Mouse (Mus musculus) embryonic fibroblast, embryonic 13.5 days (primary cell): ENCODE results near the gene Clip4. TPM values are rescaled to one million over a fixed set of nuclear protein-coding genes. Genes with fewer than 3 reads are reported as not detected.

Source experiments
- H3K27ac ChIP-seq: 2 replicates; pipeline ENCODE4 v1.5.1; 2012; ENCODE audit warnings: low read length, control low read depth, inconsistent platforms; ENCODE audit not compliant: insufficient read depth
- H3K4me1 ChIP-seq: 2 replicates; pipeline ENCODE4 v1.6.1; 2011; ENCODE audit warnings: low read length; ENCODE audit not compliant: control insufficient read depth, insufficient read depth
- H3K4me3 ChIP-seq: 2 replicates; pipeline ENCODE4 v1.5.1; 2011; ENCODE audit warnings: mild to moderate bottlenecking, control low read depth, low read length; ENCODE audit not compliant: insufficient read depth
- CTCF ChIP-seq: IDR thresholded peaks from 2 replicates; pipeline ENCODE4 v1.5.1; 2011; ENCODE audit warnings: mild to moderate bottlenecking, control low read depth, low read length, moderate library complexity, borderline replicate concordance; ENCODE audit not compliant: insufficient read depth
- POLR2A ChIP-seq: IDR thresholded peaks from 2 replicates; pipeline ENCODE4 v1.6.1; 2011; ENCODE audit warnings: low read depth, mild to moderate bottlenecking, control low read depth, low read length, moderate library complexity
- polyA plus RNA-seq: library from polyadenylated mRNA; stranded (reverse); fragments of >200 nt; gene quantifications from 2 replicates; pipeline ENCODE4 v1.2.4, GENCODE M21; 2011; ENCODE audit warnings: low read depth; ENCODE audit not compliant: missing spikeins, insufficient read length

The Clip4 gene
- polyA plus RNA-seq, 1 experiment = 25.8 TPM

- H3K4me1 ChIP-seq = no peaks in the 10 kb centered on the region
- H3K4me3 ChIP-seq = no peak overlapping the region
- H3K27ac ChIP-seq = no peak overlapping the region
- no peak for TF ChIP-seq POLR2A
Measured at GRCm38 (mm10) chr17:71826603-71827002, 58.3 kb downstream of the Clip4 start.

GRCm38 (mm10) chr17:71827627-71828026, 59.4 kb downstream of the Clip4 start:
- no peaks in the 10 kb centered on the region for H3K4me1 ChIP-seq
- no peak overlapping the region for H3K27ac ChIP-seq
- TF ChIP-seq CTCF (no peak), POLR2A (no peak)
- no peak overlapping the region for H3K4me3 ChIP-seq

DNA sequence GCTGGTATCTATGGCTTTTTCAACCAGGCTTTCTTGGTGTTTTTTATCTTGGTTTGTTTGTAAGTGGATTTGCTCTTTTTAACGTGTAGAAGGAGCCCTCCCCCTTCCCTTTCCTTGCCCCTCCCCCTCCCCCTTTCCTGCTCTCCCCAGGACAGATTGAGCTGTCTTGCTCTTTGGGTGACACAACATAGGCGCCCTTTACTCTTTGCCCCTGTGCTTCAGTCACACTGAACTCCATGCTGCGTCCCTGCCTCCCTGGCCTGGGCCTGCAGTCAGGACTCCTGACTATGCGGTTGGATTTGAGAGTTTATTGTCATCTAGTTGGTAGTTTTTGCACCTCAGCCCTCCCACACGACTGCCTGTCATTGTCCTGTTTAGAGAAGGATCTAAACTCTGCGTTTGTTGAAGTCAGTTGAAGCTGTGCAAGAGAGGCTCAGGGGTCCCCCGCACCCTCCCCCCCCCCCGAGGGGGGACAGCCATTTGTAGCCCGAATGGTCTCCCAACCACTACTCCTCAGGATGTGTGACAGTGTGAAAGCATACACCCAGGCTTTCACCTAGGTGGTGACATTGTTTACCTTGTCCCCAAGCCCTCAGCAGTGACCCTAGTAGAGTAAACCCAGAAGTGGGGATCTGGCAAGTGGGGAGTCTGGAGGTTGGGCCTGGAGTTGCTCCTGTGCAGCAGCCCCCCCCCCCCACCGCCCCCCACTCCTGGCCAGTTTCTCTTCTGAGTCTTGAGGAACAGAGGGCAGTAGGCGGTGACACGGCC, 60.6 kb downstream of the Clip4 start:
- H3K27ac ChIP-seq = no peak overlapping the region
- TF ChIP-seq POLR2A (no peak), CTCF (no peak)
- no peak overlapping the region for H3K4me3 ChIP-seq
- H3K4me1 ChIP-seq = no peaks in the 10 kb centered on the region

DNA sequence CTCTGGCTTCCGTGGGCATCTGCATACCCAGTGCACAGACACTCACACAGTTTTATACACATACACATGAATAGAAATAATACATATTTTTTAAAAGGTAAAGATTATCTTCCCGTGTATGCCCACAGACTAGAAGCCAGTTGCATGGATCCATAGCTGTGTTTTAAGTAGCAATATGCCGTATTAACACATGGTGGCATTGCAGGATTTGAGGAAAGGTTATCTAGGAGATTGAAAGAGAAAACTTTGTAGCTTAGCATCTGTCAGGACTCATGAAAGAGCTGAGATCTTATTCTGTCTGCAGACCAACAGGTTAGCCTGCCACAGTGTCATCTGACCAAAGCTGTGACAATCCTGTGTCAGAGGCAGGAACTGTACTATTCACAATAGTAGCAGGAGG, 63.7 kb downstream of the Clip4 start:
- no peak overlapping the region for H3K4me3 ChIP-seq
- TF ChIP-seq POLR2A (no peak), CTCF (no peak)
- no peak overlapping the region for H3K27ac ChIP-seq
- no peaks in the 10 kb centered on the region for H3K4me1 ChIP-seq

DNA sequence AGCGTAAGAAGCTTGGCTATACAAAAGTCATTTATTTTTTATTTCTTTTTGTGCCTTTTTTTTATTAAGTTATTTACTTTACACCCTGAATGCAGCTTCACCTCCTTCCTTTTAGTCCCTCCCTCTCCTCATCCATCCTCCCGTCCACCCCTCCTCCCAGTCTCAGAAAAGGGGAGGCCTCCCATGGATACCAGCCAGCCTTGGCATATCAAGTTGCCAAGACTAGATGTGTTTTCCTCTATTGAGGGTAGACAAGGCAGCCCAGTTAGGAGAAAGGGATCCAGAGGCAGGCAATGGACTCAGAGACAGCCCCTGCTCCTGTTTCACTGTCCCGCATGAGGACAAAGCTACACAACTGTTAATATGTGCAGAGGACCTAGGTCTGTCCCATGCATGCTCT, 93.9 kb downstream of the Clip4 start:
- no peak overlapping the region for H3K27ac ChIP-seq
- H3K4me1 ChIP-seq = no peaks in the 10 kb centered on the region
- H3K4me3 ChIP-seq = no peak overlapping the region
- TF ChIP-seq CTCF (no peak), POLR2A (no peak)

GRCm38 (mm10) chr17:71862895-71863294, 94.6 kb downstream of the Clip4 start:
- Histone ChIP-seq H3K4me1 (no peaks in the 10 kb centered on the region), H3K27ac (no peak overlapping the region), H3K4me3 (no peak overlapping the region)
- no peak for TF ChIP-seq POLR2A

- peaks cover 2% of the 10 kb centered on the region; the same call in 1 of the 2 replicates for H3K4me1 ChIP-seq
- H3K4me3 ChIP-seq = no peak overlapping the region
- no peak for TF ChIP-seq CTCF
- no peak for TF ChIP-seq POLR2A
- H3K27ac ChIP-seq = no peak overlapping the region
Measured at GRCm38 (mm10) chr17:71864039-71864438, 95.8 kb downstream of the Clip4 start.

DNA sequence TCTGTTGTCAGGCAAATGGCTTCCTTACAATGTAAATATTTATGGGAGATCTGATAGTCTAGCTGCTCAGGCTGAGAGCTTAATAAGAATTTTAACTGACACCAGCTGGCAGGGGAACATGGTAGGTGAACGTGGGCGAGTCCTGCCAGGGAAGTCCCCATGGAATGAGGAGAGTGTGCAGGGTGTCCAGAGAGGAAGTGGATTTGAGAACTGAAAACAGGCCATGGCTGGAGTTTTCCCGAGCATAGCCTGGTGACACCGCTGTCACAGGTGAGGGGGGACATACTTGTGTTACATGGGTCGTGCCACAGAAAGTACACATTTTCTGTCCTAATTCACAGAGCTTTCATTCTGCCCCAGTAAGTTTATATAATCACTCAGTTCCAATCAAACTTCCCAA, 97.2 kb downstream of the Clip4 start:
- no peak overlapping the region for H3K4me3 ChIP-seq
- H3K27ac ChIP-seq = no peak overlapping the region
- peaks cover 2% of the 10 kb centered on the region; the same call in 1 of the 2 replicates for H3K4me1 ChIP-seq
- TF ChIP-seq CTCF (no peak), POLR2A (no peak)

DNA sequence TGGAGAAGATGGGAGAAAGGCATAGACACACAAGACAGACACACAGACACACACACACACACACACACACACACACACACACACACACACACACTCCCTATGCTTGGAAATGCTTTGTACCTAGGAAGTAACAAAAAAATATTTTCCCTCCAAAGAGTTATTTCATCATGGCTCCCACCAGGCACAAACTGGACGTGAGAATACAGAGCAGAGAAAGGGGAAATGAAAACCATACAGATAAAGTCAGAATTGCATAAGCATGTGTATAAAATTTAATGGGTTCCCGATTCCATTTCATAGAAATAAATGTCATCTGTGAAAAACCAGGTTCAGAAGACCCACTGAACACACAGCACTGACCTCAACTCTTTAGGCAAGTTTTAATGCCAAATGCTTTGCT, 99.6 kb downstream of the Clip4 start:
- Histone ChIP-seq H3K4me1 (peaks cover 2% of the 10 kb centered on the region; the same call in 1 of the 2 replicates), H3K27ac (no peak overlapping the region)

DNA sequence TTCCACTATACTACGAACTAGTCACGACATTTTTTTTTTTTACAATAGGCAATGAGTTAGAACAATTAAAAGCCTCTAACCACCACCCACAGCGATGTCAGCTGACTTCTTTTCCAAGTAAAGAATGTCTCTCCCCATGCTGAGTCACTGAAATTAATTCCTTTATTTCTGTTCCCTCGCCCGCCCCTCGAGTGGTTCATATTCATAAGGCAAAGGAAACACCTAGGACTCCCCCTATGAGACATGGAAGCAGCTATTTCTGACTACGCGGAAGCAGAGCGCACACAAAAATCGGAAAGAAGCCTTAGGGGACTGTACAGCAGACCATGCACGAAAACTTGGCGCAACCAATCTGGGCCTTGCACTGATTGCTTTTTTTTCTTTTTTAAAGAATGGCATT, 100.6 kb downstream of the Clip4 start:
- Histone ChIP-seq H3K4me1 (peaks cover 2% of the 10 kb centered on the region; the same call in 1 of the 2 replicates), H3K27ac (no peak overlapping the region), H3K4me3 (no peak overlapping the region)
- TF ChIP-seq POLR2A = no peak
- TF ChIP-seq CTCF = no peak

More for the DNA sequence above, 99.6 kb downstream of the Clip4 start:
- TF ChIP-seq CTCF (no peak), POLR2A (no peak)
- no peak overlapping the region for H3K4me3 ChIP-seq
